Comparison of ENCODE assay signal across 27 mouse cellular contexts in genomic region chr15:98535921-98536320, GRCm38 (mm10). TPM values are rescaled to one million over a fixed set of nuclear protein-coding genes. Genes with fewer than 3 reads are reported as not detected.
DNase-seq lines count a peak whose midpoint lies in the region; TF ChIP-seq lines count a peak whose summit lies in the region.
"Had no signal": no experiment of that assay in that cellular context is flagged by ENCODE, and none has a peak within 500 bp of the region (broad histone marks: within the 10 kb centered on the region; RNA-seq: fewer than 3 reads in every experiment).

No protein-coding gene starts in this region.

- intact Hi-C loops in gastrocnemius, adult 2 months (cut with DNase I) = no loop called here
- intact Hi-C loops in heart, postnatal 36 days (cut with DNase I) = no loop called here

- H3K4me3 ChIP-seq in gastrocnemius, adult 2 months = no peak overlapping the region
- H3K4me3 ChIP-seq in heart, embryonic 10.5 days = no peak overlapping the region

- peaks cover 34% of the 10 kb centered on the region for H3K36me3 ChIP-seq in heart, embryonic 10.5 days

- 70% methylated on average over 4 of the region's 4 CpGs for WGBS in heart, embryonic 10.5 days

- DNase-seq in gastrocnemius, adult 2 months = no peak
- DNase-seq in gastrocnemius, postnatal 4 days (ENCODE audit: low spot score in 2 of 2) = no peak
- DNase-seq in heart, adult 11 months = peak; percentile 79
- DNase-seq in heart, adult 9 months (ENCODE audit: low spot score in 2 of 2) = no peak
- DNase-seq in heart, embryonic 10.5 days (ENCODE audit: low spot score) = peak; percentile 53
- no peak for DNase-seq in heart, postnatal 36 days
- DNase-seq: adrenal gland, adult 2 months; adrenal gland, adult 8-10 months; adrenal gland, postnatal 10 days; adrenal gland, postnatal 14 days; adrenal gland, postnatal 25 days; adrenal gland, postnatal 36 days; B cell, adult 2 months; cerebellum, adult 11 months; cerebellum, adult 11-12 months; cerebellum, adult 18-20 months had no signal

- no peaks in the 10 kb centered on the region for H3K27me3 ChIP-seq in heart, embryonic 10.5 days (ENCODE audit: insufficient read depth, poor library complexity, severe bottlenecking)
- H3K27me3 ChIP-seq: CH12.LX, Patski had no signal

- peaks cover 9% of the 10 kb centered on the region for H3K4me1 ChIP-seq in heart, embryonic 10.5 days

- no peaks in the 10 kb centered on the region for H3K9me3 ChIP-seq in heart, embryonic 10.5 days
- H3K9me3 ChIP-seq: G1E had no signal

- peak overlapping the region; percentile 98 for H3K27ac ChIP-seq in gastrocnemius, adult 2 months
- H3K27ac ChIP-seq in heart, embryonic 10.5 days = no peak overlapping the region

- TF ChIP-seq CTCF in gastrocnemius, adult 2 months (IDR thresholded peaks at IDR 0.05) = no peak

RNA-seq across cellular contexts. Expression of gene Kansl2, which starts 1.9 kb away (rescaled TPM):
- total RNA-seq in gastrocnemius, adult 2 months (2021) = 10 to 100 TPM; 64.7 to 66.3 TPM
- total RNA-seq in gastrocnemius, postnatal 4 days (2021) = 10 to 100 TPM; 75.4 to 83.9 TPM
- polyA plus RNA-seq in heart, embryonic 10.5 days (2016; fragmentation: Nextera tagmentation; extraction: Ambion mirVana) = 91.7 and 127 TPM in 2 replicates
- 10 to 100 TPM; 75.0 to 79.4 TPM for total RNA-seq in heart, postnatal 36 days (2021)

RNA-seq across cellular contexts. Expression of gene Ccnt1, which starts 34.8 kb away (rescaled TPM):
- total RNA-seq in gastrocnemius, adult 2 months (2021) = 10 to 100 TPM; 20.4 to 20.5 TPM
- 10 to 100 TPM; 31.3 to 35.4 TPM for total RNA-seq in gastrocnemius, postnatal 4 days (2021)
- 42.8 and 53.0 TPM in 2 replicates for polyA plus RNA-seq in heart, embryonic 10.5 days (2016; fragmentation: Nextera tagmentation; extraction: Ambion mirVana)
- total RNA-seq in heart, postnatal 36 days (2021) = 10 to 100 TPM; 27.6 to 32.1 TPM

RNA-seq across cellular contexts. Expression of gene 4930415O20Rik, which starts 34.9 kb away (rescaled TPM):
- total RNA-seq in gastrocnemius, adult 2 months (2021) = 1 to 10 TPM in 1 of 2 experiments, not detected in 1; 1.2 TPM
- under 1 TPM in 1 of 2 experiments, not detected in 1; 0.54 TPM for total RNA-seq in gastrocnemius, postnatal 4 days (2021)
- 0.43 TPM in 1 of 2 replicates, not detected in the other for polyA plus RNA-seq in heart, embryonic 10.5 days (2016; fragmentation: Nextera tagmentation; extraction: Ambion mirVana)
- total RNA-seq in heart, postnatal 36 days (2021) = 1 to 10 TPM; 1.6 TPM
- total RNA-seq: adrenal gland, adult 8-10 months; adrenal gland, postnatal 25 days; CH12.LX; ES-E14; G1E had no signal
- polyA plus RNA-seq: activated CD4-positive, CD25-positive, alpha-beta regulatory T cell, adult 4 months; brain, embryonic 14.5 days; CD4-positive, CD25-positive, alpha-beta regulatory T cell, adult 4 months; G1E had no signal

RNA-seq across cellular contexts. Expression of gene Olfr279, which starts 43.7 kb away (rescaled TPM):
- not detected for total RNA-seq in gastrocnemius, adult 2 months (2021)
- total RNA-seq in gastrocnemius, postnatal 4 days (2021) = not detected
- polyA plus RNA-seq in heart, embryonic 10.5 days (2016; fragmentation: Nextera tagmentation; extraction: Ambion mirVana) = not detected in 2 replicates
- total RNA-seq in heart, postnatal 36 days (2021) = not detected
- total RNA-seq: adrenal gland, adult 18-20 months; adrenal gland, adult 2 months; adrenal gland, adult 8-10 months; adrenal gland, postnatal 10 days; adrenal gland, postnatal 14 days; adrenal gland, postnatal 25 days; adrenal gland, postnatal 36 days; adrenal gland, postnatal 4 days; CH12.LX had no signal
- polyA plus RNA-seq: activated CD4-positive, CD25-positive, alpha-beta regulatory T cell, adult 4 months; adrenal gland, adult 2 months; brain, embryonic 14.5 days; C2C12; CD4-positive, CD25-positive, alpha-beta regulatory T cell, adult 4 months; G1E; Patski had no signal

RNA-seq across cellular contexts. Expression of gene Lalba, which starts 53.4 kb away (rescaled TPM):
- total RNA-seq in gastrocnemius, adult 2 months (2021) = not detected
- total RNA-seq in gastrocnemius, postnatal 4 days (2021) = not detected
- polyA plus RNA-seq in heart, embryonic 10.5 days (2016; fragmentation: Nextera tagmentation; extraction: Ambion mirVana) = not detected in 2 replicates
- total RNA-seq in heart, postnatal 36 days (2021) = not detected
- total RNA-seq: adrenal gland, adult 18-20 months; adrenal gland, adult 2 months; adrenal gland, adult 8-10 months; adrenal gland, postnatal 14 days; adrenal gland, postnatal 25 days; adrenal gland, postnatal 36 days; adrenal gland, postnatal 4 days; CH12.LX; ES-E14; G1E; MEL had no signal
- polyA plus RNA-seq: activated CD4-positive, CD25-positive, alpha-beta regulatory T cell, adult 4 months; adrenal gland, adult 2 months; brain, embryonic 14.5 days; C2C12; G1E; Patski had no signal

Comparison
In these comparisons a context has a peak if more than half of its experiments do, and no peak if none do; other contexts are left out.
1. DNase-seq: peak in heart, adult 11 months (single experiment) and heart, embryonic 10.5 days (single experiment); none in gastrocnemius, adult 2 months (single experiment), gastrocnemius, postnatal 4 days (0 of 2), heart, adult 9 months (0 of 2) and heart, postnatal 36 days (0 of 2).